Mouse (Mus musculus) duodenum, adult 2 months (tissue): Measurements from ENCODE around the gene Cnnm3. TPM values are rescaled to one million over a fixed set of nuclear protein-coding genes. Genes with fewer than 3 reads are reported as not detected.

Source experiments
- polyA plus RNA-seq: library from polyadenylated mRNA; depleted of rRNA; stranded (reverse); fragments of >200 nt; gene quantifications from 2 replicates; pipeline ENCODE4 v1.2.3, GENCODE M21; 2012; ENCODE audit warnings: low replicate concordance; rRNA removed

Cnnm3 gene
- polyA plus RNA-seq = 13.4 and 14.5 TPM in 2 replicates

GRCm38 (mm10) chr1:36511289-36512021 lies at the start of gene Cnnm3:
TSS of gene Cnnm3 (plus strand) at chr1:36511867.

GRCm38 (mm10) chr1:36471181-36472105 lies 40.2 kb upstream of the Cnnm3 start, which contains the start of gene Cnnm4:
TSS of gene Cnnm4 (plus strand) at chr1:36471620.

GRCm38 (mm10) chr1:36536783-36537182 lies 25.1 kb downstream of the Cnnm3 start, which contains the start of gene Ankrd23:
TSS of gene Ankrd23 (minus strand) at chr1:36536883.

GRCm38 (mm10) chr1:36539186-36539585 lies 27.5 kb downstream of the Cnnm3 start, which contains the start of gene Gm42417:
TSS of gene Gm42417 (minus strand) at chr1:36539429.

GRCm38 (mm10) chr1:36546888-36547471 lies 35.3 kb downstream of the Cnnm3 start, which contains the start of gene Ankrd39:
TSS of gene Ankrd39 (minus strand) at chr1:36547445.

GRCm38 (mm10) chr1:36558031-36558993 lies 46.6 kb downstream of the Cnnm3 start, which contains the start of gene Sema4c:
TSS of gene Sema4c (minus strand) at chr1:36558349.

Other genes with a start within 250 kb of the Cnnm3 start
- gene Neurl3, start 237.2 kb upstream of the Cnnm3 start, polyA plus RNA-seq = 108 and 179 TPM in 2 replicates
- 5.6 and 7.7 TPM in 2 replicates for gene Arid5a, start 204.1 kb upstream of the Cnnm3 start, polyA plus RNA-seq
- gene Kansl3, start 142.7 kb upstream of the Cnnm3 start, polyA plus RNA-seq = 23.7 and 29.8 TPM in 2 replicates
- not detected in 2 replicates for gene Fer1l5, start 139.6 kb upstream of the Cnnm3 start, polyA plus RNA-seq
- gene Lman2l, start 66.6 kb upstream of the Cnnm3 start, polyA plus RNA-seq = 2.9 and 3.1 TPM in 2 replicates
- 40.9 and 84.2 TPM in 2 replicates for gene Cnnm4, start 40.2 kb upstream of the Cnnm3 start, polyA plus RNA-seq
- gene Ankrd23, start 25.0 kb downstream of the Cnnm3 start, polyA plus RNA-seq = 5.7 and 7.3 TPM in 2 replicates
- not detected in 2 replicates for gene Gm42417, start 27.6 kb downstream of the Cnnm3 start, polyA plus RNA-seq
- gene Ankrd39, start 35.6 kb downstream of the Cnnm3 start, polyA plus RNA-seq = 6.2 and 9.5 TPM in 2 replicates
- 4.7 and 6.1 TPM in 2 replicates for gene Sema4c, start 46.5 kb downstream of the Cnnm3 start, polyA plus RNA-seq
- 0.72 and 1.3 TPM in 2 replicates for gene Fam178b, start 171.3 kb downstream of the Cnnm3 start, polyA plus RNA-seq
- gene Cox5b, start 179.6 kb downstream of the Cnnm3 start, polyA plus RNA-seq = 982 and 1,089 TPM in 2 replicates
- not detected in 2 replicates for gene 4933424G06Rik, start 198.3 kb downstream of the Cnnm3 start, polyA plus RNA-seq
- gene Actr1b, start 202.6 kb downstream of the Cnnm3 start, polyA plus RNA-seq = 74.6 and 95.8 TPM in 2 replicates
- 3.3 and 11.2 TPM in 2 replicates for gene Zap70, start 249.9 kb downstream of the Cnnm3 start, polyA plus RNA-seq